23 mouse cellular contexts compared by ENCODE assay signal in genomic region chr4:58935846-58936245, GRCm38 (mm10). TPM values are rescaled to one million over a fixed set of nuclear protein-coding genes. Genes with fewer than 3 reads are reported as not detected.
DNase-seq lines count a peak whose midpoint lies in the region; ATAC-seq and TF ChIP-seq lines count a peak whose summit lies in the region.
"Had no signal": no experiment of that assay in that cellular context is flagged by ENCODE, and none has a peak within 500 bp of the region (broad histone marks: within the 10 kb centered on the region; RNA-seq: fewer than 3 reads in every experiment).

No protein-coding gene starts in this region.

- H3K27me3 ChIP-seq in liver, adult 2 months (ENCODE audit: control insufficient read depth, insufficient read depth, low read length) = no peaks in the 10 kb centered on the region
- H3K27me3 ChIP-seq in liver, postnatal 0 days (ENCODE audit: insufficient read depth, low read length) = no peaks in the 10 kb centered on the region
- H3K27me3 ChIP-seq: embryonic facial prominence, embryonic 12.5 days; embryonic facial prominence, embryonic 15.5 days; forebrain, embryonic 15.5 days; heart, embryonic 13.5 days; hindbrain, embryonic 12.5 days; intestine, embryonic 15.5 days had no signal

- no peak for ATAC-seq in liver, postnatal 0 days

- H3K4me3 ChIP-seq in liver, adult 2 months (ENCODE audit: insufficient read depth, low read depth, low read length) = no peak overlapping the region
- no peak overlapping the region for H3K4me3 ChIP-seq in liver, postnatal 0 days (ENCODE audit: low read depth, low read length)
- H3K4me3 ChIP-seq: embryonic facial prominence, embryonic 12.5 days; embryonic facial prominence, embryonic 15.5 days; forebrain, embryonic 15.5 days; heart, adult 2 months; heart, embryonic 10.5 days; heart, embryonic 13.5 days; hindbrain, embryonic 12.5 days; intestine, embryonic 15.5 days had no signal

- H3K79me2 ChIP-seq in liver, adult 2 months (ENCODE audit: control insufficient read depth, insufficient read depth, low read length) = no peaks in the 10 kb centered on the region

- peak; percentile 35 for DNase-seq in adrenal gland, postnatal 14 days
- no peak for DNase-seq in adrenal gland, postnatal 4 days (ENCODE audit: low spot score in 2 of 2)
- DNase-seq in liver, adult 2 months (ENCODE audit: extremely low read depth, low read depth, low spot score) = peak; percentile 65
- no peak for DNase-seq in liver, postnatal 0 days
- DNase-seq in brain, adult 2 months (ENCODE audit: low read depth, low spot score) = peak; percentile 10
- no peak for DNase-seq in kidney, postnatal 10 days
- DNase-seq: gastrocnemius, postnatal 25 days; kidney, adult 11 months; kidney, adult 8-10 months had no signal

- no peak overlapping the region for H3K4me2 ChIP-seq in liver, postnatal 0 days (ENCODE audit: low read depth, low read length)
- H3K4me2 ChIP-seq: embryonic facial prominence, embryonic 12.5 days; embryonic facial prominence, embryonic 15.5 days; forebrain, embryonic 15.5 days; hindbrain, embryonic 12.5 days had no signal

- H3K9me3 ChIP-seq in liver, postnatal 0 days (ENCODE audit: low read length) = no peaks in the 10 kb centered on the region
- H3K9me3 ChIP-seq: embryonic facial prominence, embryonic 15.5 days; forebrain, embryonic 15.5 days; heart, embryonic 10.5 days; heart, embryonic 13.5 days; hindbrain, embryonic 12.5 days; intestine, embryonic 15.5 days had no signal

- no peak for TF ChIP-seq CTCF in liver, adult 2 months (IDR thresholded peaks at IDR 0.05; ENCODE audit: low read depth, low read length)
- TF ChIP-seq CTCF in liver, postnatal 0 days (IDR thresholded peaks at IDR 0.05; ENCODE audit: low read depth) = no peak

- H3K9ac ChIP-seq in liver, adult 2 months (ENCODE audit: low read depth, low read length) = no peak overlapping the region
- no peak overlapping the region for H3K9ac ChIP-seq in liver, postnatal 0 days (replicated peaks)
- H3K9ac ChIP-seq: embryonic facial prominence, embryonic 12.5 days; embryonic facial prominence, embryonic 15.5 days; forebrain, embryonic 15.5 days; heart, embryonic 13.5 days; hindbrain, embryonic 12.5 days; intestine, embryonic 15.5 days had no signal

- TF ChIP-seq EP300 in liver, postnatal 0 days (IDR thresholded peaks at IDR 0.05; ENCODE audit: low read depth) = no peak

- H3K27ac ChIP-seq in liver, adult 2 months (replicated peaks; ENCODE audit: insufficient read depth, low read depth, low read length) = no peak overlapping the region
- H3K27ac ChIP-seq in liver, postnatal 0 days (ENCODE audit: low read depth) = no peak overlapping the region
- H3K27ac ChIP-seq: embryonic facial prominence, embryonic 12.5 days; embryonic facial prominence, embryonic 15.5 days; forebrain, embryonic 15.5 days; heart, adult 2 months; heart, embryonic 10.5 days; heart, embryonic 13.5 days; hindbrain, embryonic 12.5 days; intestine, embryonic 15.5 days had no signal

- 65% methylated on average over 3 of the region's 3 CpGs for WGBS in liver, adult 2 months
- WGBS in liver, postnatal 0 days (ENCODE audit: insufficient replicate concordance) = 74% methylated on average over 3 of the region's 3 CpGs

- H3K36me3 ChIP-seq in liver, adult 2 months (ENCODE audit: control insufficient read depth, insufficient read depth, low read length) = no peaks in the 10 kb centered on the region
- no peaks in the 10 kb centered on the region for H3K36me3 ChIP-seq in liver, postnatal 0 days (replicated peaks; ENCODE audit: insufficient read depth, low read length)
- H3K36me3 ChIP-seq: embryonic facial prominence, embryonic 12.5 days; embryonic facial prominence, embryonic 15.5 days; forebrain, embryonic 15.5 days; heart, embryonic 10.5 days; heart, embryonic 13.5 days; hindbrain, embryonic 12.5 days; intestine, embryonic 15.5 days had no signal

- no peak for TF ChIP-seq POLR2A in liver, adult 2 months (IDR thresholded peaks at IDR 0.05; ENCODE audit: extremely low read depth, insufficient read depth, low read length)

- H3K4me1 ChIP-seq in liver, adult 2 months (ENCODE audit: control insufficient read depth, insufficient read depth, low read length) = peaks cover 4% of the 10 kb centered on the region
- H3K4me1 ChIP-seq in liver, postnatal 0 days (ENCODE audit: insufficient read depth) = peaks cover 3% of the 10 kb centered on the region; the same call in 1 of the 2 replicates
- H3K4me1 ChIP-seq: embryonic facial prominence, embryonic 15.5 days; hindbrain, embryonic 12.5 days had no signal

RNA-seq across cellular contexts. Expression of gene Zkscan16, which starts 7.6 kb away (rescaled TPM):
- 2.3 and 2.5 TPM in 2 replicates for total RNA-seq in adrenal gland, postnatal 14 days (2021)
- 1 to 10 TPM; 3.1 to 4.3 TPM for total RNA-seq in adrenal gland, postnatal 4 days (2021)
- total RNA-seq in liver, adult 2 months (2014; rRNA removed) = not detected in 2 replicates
- polyA plus RNA-seq in liver, adult 2 months (2012; rRNA removed) = not detected in 2 replicates
- 0.06 TPM in 1 of 2 replicates, not detected in the other for polyA plus RNA-seq in liver, postnatal 0 days (2015; fragmentation: Nextera tagmentation; extraction: Ambion mirVana)
- total RNA-seq: common myeloid progenitor, adult 5-6 weeks; gastrocnemius, postnatal 25 days; heart, postnatal 14 days; hematopoietic stem cell, adult 5-6 weeks; MEL had no signal
- polyA plus RNA-seq: CD4-positive, CD25-positive, alpha-beta regulatory T cell, adult 4 months; heart, adult 2 months; heart, embryonic 16.5 days had no signal

RNA-seq across cellular contexts. Expression of gene Ecpas, which starts 23.3 kb away (rescaled TPM):
- total RNA-seq in adrenal gland, postnatal 14 days (2021) = 149 and 159 TPM in 2 replicates
- 100 to 1,000 TPM; 144 to 150 TPM for total RNA-seq in adrenal gland, postnatal 4 days (2021)
- 53.3 and 56.9 TPM in 2 replicates for total RNA-seq in liver, adult 2 months (2014; rRNA removed)
- 10.8 and 12.2 TPM in 2 replicates for polyA plus RNA-seq in liver, adult 2 months (2012; rRNA removed)
- polyA plus RNA-seq in liver, postnatal 0 days (2015; fragmentation: Nextera tagmentation; extraction: Ambion mirVana) = 9.1 and 13.0 TPM in 2 replicates

RNA-seq across cellular contexts. Expression of gene Ptgr1, which starts 51.1 kb away (rescaled TPM):
- 14.6 and 18.1 TPM in 2 replicates for total RNA-seq in adrenal gland, postnatal 14 days (2021)
- total RNA-seq in adrenal gland, postnatal 4 days (2021) = 10 to 100 TPM; 27.4 to 29.8 TPM
- total RNA-seq in liver, adult 2 months (2014; rRNA removed) = 3.2 and 4.1 TPM in 2 replicates
- 0.76 and 1.4 TPM in 2 replicates for polyA plus RNA-seq in liver, adult 2 months (2012; rRNA removed)
- 6.4 and 6.8 TPM in 2 replicates for polyA plus RNA-seq in liver, postnatal 0 days (2015; fragmentation: Nextera tagmentation; extraction: Ambion mirVana)

RNA-seq across cellular contexts. Expression of gene Dnajc25, which starts 59.0 kb away (rescaled TPM):
- 18.7 and 19.3 TPM in 2 replicates for total RNA-seq in adrenal gland, postnatal 14 days (2021)
- 10 to 100 TPM; 19.4 to 20.9 TPM for total RNA-seq in adrenal gland, postnatal 4 days (2021)
- total RNA-seq in liver, adult 2 months (2014; rRNA removed) = 10.8 and 11.8 TPM in 2 replicates
- polyA plus RNA-seq in liver, adult 2 months (2012; rRNA removed) = 7.5 and 7.9 TPM in 2 replicates
- 12.5 and 13.8 TPM in 2 replicates for polyA plus RNA-seq in liver, postnatal 0 days (2015; fragmentation: Nextera tagmentation; extraction: Ambion mirVana)

Comparison
In these comparisons a context has a peak if more than half of its experiments do, and no peak if none do; other contexts are left out.
1. DNase-seq: peak in adrenal gland, postnatal 14 days (single experiment), liver, adult 2 months (single experiment) and brain, adult 2 months (single experiment); none in adrenal gland, postnatal 4 days (0 of 2), liver, postnatal 0 days (single experiment) and kidney, postnatal 10 days (single experiment).